Mouse (Mus musculus) layer of hippocampus, postnatal 36 days (tissue): Measurements from ENCODE around the gene Tmem232. TPM values are rescaled to one million over a fixed set of nuclear protein-coding genes. Genes with fewer than 3 reads are reported as not detected.
"Not testable (repeated sequence)": the region's sequence is repeated elsewhere in the genome, so short reads cannot be mapped to it uniquely, and the experiment has no call there.

Source experiments
- DNase-seq, 2 experiments: peaks; one replicate each; pipeline ENCODE4 v3.0.0; 2022
- total RNA-seq, 2 experiments: library from RNA; stranded (reverse); gene quantifications; 2 replicates each; pipeline ENCODE4 v1.2.3; 2021

Tmem232 gene
- total RNA-seq, result 1 to 10 TPM; 1.1 TPM

DNA sequence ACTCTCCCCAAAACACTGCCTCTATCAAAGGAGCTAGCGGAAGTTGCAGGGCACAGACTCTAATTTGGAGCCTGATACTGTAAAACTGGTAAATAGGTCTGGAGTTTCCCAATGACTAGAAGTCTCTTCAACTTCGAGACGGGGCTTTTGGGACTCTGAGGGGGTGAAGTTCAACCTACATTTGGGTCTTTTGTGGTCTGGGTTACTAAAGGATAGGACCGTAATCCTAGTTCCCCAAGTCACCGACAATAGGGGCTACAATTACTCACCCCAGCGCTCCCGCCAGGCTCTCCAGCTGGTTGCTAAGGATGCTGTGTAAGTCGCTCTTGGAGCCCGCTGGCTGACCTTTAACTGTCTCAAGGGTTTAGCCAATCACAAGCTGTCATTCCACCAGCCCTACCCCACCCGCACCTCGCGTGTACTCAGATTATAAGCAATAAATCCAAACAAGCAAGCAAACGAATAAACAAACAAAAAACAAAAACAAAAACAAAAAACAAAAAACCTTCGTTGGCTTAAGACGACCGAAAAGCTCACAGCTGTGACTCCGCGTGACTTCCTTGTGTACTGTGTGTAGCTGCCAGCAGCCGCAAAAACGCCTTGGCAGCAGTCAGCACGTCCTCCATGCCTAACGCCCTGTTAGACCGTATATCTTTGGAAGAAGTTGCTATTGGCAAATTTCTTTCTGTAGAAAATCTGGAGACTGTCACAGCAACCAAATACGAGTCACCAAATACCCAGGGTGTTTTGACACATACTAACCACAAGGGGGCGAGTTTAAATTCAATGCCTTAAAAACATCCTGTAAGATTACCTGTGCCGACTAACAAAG, at the start of gene Tmem232:
TSS of gene Tmem232 (minus strand) at position 342 of the 832 bp plus-strand sequence.
- no peak for DNase-seq

DNA sequence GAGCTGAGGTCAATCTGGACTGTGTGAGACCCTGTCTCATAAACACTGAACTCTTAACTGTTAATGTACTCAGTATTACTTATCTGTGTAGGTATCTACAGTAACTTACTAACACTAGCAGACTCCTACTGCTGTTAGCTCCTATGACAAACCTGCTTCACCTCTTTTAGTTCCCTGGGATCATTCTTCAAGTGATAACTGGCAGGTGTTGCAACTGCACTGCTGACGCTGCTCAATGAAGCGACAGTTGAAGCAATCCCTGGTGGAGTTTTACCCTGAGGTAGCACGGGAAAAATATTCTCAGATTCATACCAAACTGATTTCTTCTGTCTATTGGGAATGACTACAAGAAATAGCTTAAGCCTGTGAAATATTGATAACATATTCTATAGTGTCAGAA, 46.3 kb upstream of the Tmem232 start:
- DNase-seq, result no peak

DNA sequence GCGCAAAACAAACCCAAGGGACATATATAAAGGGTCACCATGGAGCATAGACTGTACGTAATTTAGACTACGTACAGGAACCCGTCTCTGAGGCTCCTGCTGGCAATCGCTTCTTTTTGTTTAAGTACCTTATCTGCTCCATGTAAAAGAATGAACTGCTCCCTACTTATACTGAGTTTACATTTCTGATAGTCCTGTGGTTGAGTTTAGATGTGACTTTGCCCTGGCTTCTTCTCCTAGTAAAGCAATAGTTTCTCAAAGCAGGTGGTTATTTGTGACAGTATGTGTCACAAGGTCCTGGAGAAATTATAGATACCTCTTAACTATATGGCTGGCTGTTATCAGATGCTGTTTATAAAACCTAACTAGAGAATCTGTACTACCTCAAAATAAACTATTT, 40.9 kb upstream of the Tmem232 start:
- DNase-seq, result no peak

DNA sequence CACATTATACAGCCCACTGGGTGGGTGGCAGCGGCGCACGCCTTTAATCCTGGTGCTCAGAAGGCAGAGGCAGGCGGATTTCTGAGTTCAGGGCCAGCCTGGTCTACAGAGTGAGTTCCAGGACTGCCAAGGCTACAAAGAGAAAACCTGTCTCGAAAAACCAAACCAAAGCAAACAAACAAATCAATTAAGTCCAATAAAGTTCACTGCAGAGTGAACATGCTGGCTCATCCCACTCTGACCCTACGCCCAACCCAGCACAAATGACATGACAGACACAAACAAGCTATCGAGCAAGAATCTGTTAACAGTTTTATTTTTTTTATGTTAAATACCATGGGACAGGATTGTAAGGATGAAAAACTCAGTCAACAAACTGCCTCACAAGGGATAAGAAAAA, 39.2 kb upstream of the Tmem232 start:
- no peak for DNase-seq

DNA sequence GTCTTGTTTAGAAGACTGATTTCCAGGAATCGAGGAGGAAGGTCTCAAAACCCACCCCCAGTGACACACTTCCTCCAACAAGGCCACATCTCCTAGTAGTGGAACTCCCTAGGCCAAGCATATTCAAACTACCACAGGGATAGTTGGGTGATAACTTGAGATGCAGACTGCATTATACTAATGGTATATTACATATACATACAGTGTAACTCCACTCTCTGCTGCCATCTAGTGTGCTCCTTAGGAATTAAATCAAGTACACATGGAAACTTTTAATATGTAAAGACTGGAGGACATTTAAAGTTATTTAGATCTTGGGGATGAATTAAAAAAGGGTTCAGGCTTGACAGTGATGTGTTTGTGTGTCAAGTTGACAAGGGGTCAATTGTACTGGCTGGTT, 34.8 kb upstream of the Tmem232 start:
- no peak for DNase-seq

DNA sequence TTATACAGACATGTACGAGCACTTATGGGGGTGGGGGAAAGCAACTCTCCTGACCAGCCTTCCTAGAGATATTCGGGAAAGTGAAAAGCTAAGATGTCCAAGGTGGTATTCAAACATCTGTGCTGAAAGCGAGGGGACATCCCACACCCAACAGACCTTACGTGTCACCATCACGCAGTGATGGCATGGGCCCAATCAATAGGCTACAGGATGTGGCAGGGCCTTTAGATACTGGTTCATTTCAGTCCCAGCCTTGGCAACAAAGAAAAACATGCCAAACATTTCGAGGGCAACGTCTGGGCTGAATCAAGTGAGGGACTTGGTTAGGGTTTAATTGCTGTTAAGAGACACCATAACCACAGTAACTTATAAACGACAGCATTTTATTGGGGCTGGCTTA, 34.3 kb upstream of the Tmem232 start:
- DNase-seq, result no peak

DNA sequence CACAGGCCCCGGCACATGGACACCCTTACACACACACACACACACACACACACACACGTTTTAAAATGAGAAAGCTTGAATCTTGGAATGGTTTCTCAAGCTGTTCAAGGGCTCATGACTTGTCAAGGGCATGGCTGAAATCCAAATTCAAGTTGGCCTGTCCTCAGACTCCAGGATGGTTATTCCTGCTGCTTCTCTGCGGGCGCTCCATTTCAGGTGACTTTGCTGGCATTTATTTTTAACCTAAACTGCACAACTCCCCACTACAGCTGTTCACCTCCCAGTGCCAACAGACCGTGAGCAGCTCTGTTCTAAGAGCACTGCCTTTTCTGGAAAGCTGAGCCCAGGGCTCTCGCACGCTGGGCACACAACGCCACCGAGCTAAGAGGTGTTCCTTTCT, 31.3 kb upstream of the Tmem232 start:
- DNase-seq, result no peak

DNA sequence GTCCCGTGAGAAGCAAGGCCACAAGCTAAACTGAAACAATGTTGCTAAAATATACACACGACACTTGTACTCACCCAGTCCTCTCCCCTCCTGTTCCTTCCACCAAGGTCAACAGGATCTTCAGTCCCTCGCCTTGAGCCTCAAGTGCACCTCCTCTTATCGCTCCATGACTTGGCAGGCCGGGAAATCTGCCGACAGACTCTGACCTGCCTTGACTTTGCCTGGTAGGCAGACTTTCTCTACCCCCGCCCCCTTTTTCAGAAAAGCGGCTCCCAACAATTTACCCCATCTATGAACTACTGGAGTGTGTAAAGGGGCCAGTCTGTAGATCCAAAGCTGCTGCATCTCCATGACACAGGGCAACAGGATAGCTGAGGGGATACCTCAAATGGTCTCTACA, 30.9 kb upstream of the Tmem232 start:
- DNase-seq, result no peak

DNA sequence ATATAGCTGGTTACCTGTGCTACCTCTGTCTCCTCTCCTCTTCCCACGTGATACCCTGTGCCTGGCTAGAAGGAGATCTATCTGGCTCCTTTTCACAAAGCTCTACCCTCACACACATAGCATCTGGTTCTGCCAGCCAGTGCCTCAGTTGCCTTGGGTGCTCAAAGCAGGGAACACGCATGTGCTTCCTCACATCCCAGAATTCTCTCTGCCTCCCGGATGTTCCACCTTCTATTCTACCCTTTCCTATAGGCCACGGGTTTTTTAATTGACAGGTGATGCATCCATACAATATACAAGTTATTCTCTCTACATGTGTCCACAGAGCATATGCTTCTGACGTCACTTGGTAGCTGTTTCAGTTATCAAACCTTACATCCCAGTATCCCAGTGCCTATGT, 23.6 kb upstream of the Tmem232 start:
- DNase-seq, result no peak

DNA sequence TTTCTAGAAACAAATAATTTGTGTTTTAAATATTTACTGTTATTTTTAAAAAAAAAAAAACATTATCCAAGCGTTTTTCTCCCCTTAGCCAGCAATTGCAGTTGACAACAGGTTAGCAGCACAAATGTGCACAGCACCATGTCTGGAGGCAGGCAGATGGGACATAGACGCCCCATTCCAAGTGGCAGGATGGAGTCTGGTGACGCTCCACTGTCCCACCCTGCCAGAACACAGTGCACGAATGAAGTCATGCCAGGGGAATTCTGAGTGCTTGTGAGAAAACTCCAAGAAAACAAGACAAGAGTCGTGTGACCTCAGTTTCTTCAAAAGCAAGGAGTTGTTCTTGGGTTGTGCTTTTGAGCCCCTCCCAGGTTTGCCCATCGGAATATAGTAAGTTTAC, 22.8 kb upstream of the Tmem232 start:
- DNase-seq, result no peak

DNA sequence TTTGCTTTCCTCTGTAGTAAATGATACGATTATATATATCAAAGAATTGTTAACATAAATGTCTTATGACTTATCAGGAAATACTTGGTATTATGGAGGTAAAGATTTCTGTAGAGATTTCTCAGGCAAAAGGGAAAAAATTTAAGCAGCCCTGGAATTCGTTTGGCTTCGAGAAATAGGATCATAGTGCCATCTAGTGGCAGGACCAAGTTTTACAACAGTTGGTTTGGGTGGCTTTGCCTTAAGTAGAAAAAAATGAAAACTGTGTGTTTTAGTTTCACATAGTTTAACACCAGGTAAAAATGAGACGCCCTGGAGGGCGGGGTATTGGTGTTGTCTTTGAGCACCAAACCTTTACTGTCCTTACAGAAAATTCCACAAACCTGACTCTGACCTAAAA, 22.2 kb upstream of the Tmem232 start:
- peak; percentile 38 to 55 for DNase-seq

DNA sequence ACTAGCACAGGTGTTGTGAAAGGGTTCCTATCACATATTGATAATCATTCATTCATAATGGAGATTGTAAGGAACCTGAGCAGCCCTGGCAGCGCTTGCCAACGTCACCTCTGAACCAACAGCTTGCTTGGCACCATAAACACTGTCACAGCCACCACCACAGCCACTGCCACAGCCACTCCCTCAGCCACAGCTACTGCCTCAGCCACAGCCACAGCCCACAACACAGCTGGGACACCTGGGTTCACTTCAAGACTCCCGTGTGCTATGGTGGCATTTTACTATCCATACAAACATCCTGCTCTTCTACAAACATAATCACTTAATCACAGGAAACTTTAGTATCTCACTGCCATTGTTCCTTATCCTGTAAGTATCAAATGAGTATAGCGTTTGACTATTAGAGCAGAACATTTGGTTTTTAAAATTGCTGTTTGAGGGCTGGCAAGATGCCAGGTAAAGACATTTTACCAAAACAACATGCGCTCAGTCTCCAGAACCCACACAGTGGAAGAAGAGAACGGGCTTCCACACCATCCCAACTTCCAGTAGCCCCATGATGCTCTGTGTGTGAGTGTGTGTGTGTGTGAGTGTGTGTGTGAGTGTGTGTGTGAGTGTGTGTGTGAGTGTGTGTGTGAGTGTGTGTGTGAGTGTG, 20.9 kb upstream of the Tmem232 start:
- no peak for DNase-seq

DNA sequence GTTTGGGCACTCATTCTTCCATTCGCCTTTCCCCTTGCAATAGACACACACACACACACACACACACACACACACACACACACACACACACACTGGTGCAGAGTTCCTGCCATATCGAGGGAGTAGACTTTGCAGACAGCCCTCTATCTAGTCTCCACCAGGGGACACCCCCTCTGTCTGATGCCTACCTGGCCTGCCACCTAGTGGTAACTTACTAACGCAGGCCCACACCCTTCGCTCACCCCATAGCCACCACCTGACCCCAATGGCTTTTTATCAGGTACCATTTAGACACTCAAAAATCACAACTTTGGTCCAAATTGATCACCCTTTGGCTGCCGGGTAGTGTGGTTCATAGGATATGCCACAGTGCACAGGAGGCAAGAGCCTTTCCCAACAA, 18.7 kb upstream of the Tmem232 start:
- no peak for DNase-seq

DNA sequence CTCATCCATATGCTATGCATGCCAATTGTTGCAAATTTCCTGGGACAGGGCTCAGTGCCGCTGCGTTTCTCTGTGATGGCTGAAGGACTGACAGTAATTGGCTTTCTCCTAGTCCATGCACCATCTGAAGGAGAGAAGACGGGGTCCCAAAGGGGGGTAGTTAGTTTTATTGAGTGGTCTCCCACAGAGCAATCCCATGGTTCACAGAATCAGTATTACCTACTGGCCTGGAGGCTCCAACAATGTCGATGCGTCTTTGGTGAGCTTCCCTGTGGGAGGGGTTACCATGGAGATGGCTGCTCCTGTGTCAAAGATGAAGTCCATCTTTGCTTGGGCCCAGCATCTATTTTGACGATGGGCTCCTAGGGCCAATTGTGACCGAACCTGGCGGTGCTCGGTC, 18.2 kb upstream of the Tmem232 start:
- DNase-seq, result no peak

DNA sequence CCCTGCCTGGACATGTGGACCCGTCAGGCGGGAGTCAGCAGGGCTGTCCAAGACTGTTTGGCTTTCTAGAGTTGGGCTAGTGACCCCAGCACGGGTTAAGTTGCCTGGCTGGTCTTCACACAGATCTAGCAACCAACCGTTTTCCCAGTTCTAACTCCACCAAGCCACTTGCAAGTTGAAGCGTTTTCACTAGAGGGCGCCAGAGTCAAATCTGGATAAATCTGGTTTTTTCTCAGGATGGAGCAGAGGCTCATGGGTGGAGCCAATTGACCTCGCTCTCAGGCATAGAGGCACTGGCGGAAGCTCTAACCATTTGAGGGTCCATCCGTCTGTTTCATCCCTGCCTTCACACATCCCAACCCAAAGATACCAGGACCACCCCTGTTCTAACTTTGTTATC, 17.6 kb upstream of the Tmem232 start:
- DNase-seq, result peak in 1 of 2 experiments; percentile 38

DNA sequence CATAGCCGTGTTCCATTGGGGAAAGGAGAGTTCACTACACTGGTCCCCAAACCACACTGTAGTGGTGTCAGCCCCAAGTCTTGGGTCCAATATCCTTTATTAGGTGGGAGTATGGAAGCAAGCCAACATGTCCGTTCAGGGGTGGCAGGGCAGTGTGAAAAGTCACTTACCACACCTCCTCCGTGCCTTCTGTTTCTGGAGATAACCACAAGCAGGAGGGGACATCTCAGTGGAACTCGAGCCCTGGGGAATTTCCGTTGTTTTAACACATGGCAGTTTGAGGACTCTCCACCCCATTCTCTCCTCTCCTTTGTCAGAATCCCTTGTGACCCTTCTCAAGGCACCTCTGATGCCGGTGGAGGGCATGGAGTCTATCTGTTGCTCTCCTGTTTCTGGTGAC, 16.6 kb upstream of the Tmem232 start:
- DNase-seq, result no peak

DNA sequence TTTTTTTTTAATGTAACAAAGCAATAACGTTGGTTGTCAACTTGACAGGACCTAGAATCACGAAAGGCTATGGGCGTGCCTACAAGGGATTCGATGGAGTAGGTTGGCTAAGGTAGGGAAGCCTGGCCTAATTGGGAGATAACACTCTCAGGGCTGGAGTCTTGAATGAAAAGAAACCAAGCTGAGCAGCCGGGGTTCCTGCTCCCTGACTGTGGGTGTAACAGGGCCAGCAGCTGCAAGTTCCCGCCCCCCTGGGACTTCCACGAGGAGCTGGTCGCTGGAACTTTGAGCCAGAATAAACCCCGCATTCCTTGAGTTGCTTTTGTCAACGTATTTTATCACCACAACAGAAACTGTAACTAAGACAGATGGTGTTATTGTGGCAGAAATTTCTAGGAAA, 16.2 kb upstream of the Tmem232 start:
- DNase-seq, result no peak

DNA sequence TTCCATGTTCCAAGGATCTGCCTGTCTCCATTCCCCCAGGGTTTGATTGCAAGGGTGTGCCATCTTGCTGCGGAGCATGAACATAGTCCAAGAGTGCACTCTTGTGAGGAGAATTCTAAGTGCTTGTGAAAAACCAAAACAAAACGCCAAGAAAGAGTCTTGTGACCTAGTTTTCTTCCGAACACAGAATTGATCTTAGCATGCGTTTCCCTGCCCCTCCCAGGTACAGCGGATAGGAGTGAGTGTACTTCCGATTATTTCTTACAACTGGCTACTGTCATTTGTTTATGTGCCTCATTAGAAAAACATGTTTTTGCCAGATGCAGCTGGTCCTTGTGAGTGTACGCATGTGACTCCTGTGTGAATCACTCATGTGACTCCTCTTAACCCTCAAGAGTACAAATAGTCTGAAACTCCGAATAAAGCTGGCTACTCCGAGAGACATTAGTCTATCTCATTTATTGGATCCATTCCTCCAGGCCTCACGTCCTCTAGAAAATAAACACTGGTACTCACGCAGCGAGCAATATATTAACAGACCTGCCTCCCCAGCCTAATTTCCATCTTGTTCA, 11.9 kb upstream of the Tmem232 start:
- no peak for DNase-seq

DNA sequence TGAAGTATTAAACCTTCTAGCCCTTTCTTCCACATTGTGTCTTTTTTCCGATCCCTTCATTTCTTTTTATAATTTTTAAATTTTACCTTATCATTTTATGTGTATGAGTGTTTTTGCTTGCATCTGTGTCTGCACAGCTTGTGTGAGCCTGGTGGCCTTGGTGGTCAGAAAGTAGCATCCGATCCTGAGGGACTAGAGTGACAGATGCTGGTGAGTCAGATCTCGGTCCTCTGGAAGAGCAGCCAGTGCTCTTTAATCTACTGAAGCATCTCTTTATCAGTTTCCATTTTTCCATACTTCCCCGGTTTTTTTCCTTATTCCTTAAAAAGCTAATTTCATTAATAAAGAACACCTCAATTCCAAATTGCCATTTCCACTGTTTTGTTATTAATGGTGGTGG, 9.8 kb upstream of the Tmem232 start:
- DNase-seq, result no peak

DNA sequence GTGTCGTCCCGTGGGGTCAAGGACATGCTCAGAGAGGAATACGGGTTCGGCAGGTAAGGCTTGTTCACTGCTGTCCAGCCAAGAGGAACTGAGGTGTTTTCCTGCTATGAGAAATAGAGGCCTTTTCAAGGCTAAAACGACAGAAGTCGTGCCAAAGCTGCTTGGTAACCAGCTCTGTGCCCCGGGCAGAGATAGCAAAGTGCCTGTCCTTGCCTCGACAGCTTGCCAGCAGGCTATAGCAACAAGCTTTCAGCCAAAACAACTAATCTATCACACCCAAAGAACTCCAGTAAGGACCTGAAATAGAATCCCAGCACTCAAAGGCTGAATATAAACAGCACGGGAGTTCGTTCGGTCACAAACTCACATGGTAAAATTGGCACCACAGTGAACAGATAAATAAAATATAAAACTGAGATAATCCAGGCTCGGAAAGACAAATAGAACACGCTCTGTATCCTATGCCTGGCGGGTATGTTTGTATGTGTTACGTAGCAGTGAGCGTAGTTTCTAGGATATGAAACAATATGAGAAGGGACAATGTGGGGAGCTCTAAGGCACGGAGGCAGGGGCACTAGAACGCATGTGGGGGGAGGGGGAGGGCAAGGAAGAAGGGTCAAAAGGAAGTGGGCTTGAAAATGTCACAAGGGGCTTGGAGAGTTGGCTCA, 8.2 kb upstream of the Tmem232 start:
- DNase-seq, result no peak

DNA sequence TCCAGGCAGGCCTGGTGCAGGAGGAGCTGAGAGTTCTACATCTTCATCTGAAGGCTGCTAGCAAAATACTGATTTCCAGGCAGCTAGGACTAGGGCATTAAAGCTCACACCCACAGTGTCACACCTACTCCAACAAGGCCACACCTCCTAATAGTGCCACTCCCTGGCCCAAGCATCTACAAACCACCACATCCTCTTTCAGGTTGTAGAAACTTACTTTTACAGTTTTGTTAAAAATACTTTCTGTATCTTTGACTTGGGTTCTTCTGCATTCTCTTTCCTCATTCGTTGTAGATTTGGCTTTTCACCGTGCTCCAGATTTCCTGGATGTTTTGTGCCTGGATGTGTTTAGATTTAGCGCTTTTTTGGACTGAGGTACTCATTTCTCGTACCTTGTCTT, 5.6 kb upstream of the Tmem232 start:
- not testable (repeated sequence) for DNase-seq

DNA sequence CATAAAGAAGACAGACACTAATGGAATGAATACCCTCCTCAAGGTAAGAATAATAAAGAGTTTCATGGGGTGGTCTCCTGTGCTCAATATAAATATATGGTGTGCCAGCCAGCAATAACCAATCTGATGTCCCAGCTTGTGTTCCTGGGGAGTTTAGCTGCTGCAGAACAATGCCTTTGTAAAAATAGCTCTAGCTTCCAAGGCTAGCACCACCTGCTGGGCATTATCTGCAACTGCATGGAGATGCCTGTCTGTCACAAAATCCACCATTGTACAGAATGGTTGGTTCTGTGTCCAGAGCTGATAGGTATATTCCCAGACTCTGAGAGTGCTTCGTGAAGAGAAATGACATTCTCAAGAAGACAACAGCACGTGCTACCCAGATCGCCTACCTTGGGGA, 4.4 kb downstream of the Tmem232 start:
- DNase-seq, result peak in 1 of 2 experiments; percentile 16

DNA sequence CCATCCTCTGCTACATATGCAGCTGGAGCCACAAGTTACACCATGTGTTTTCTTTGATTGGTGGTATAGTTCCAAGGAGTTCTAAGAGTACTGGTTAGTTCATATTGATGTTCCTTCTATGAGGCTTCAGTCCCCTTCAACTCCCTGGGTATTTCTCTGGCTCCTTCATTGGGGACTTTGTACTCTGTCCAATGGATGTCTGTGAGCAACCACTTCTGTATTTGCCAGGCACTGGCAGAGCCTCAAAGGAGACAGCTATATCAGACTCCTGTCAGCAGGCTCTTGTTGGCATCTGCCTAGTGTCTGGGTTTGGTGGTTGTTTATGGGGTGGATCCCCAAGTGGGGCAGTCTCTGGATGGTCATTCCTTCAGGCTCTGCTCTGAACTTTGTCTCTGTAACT, 8.2 kb downstream of the Tmem232 start:
- DNase-seq, result not testable (repeated sequence)
